Mouse (Mus musculus): ENCODE data around the gene Lrrc14b.

- TF ChIP-seq POLR2A (IDR thresholded peaks at IDR 0.05; ENCODE audit: insufficient read depth, low read depth, low read length) (no peak), CTCF (IDR thresholded peaks at IDR 0.05; ENCODE audit: insufficient read depth, low read depth, low read length) (no peak)
Measured at GRCm38 (mm10) chr13:74382289-74382688, 18.5 kb upstream of the Lrrc14b start.
